Mouse (Mus musculus) small intestine, adult 2 months (tissue): ENCODE measurements around the gene Nr3c2.

ENCODE experiments used
- CTCF ChIP-seq: fragments of 200-500 bp; IDR thresholded peaks from 2 replicates; pipeline ENCODE4 v1.5.1; 2012; ENCODE audit warnings: low read depth, mild to moderate bottlenecking, control low read depth, inconsistent platforms, low read length, moderate library complexity, mixed read lengths; ENCODE audit not compliant: insufficient replicate concordance, insufficient read length; ENCODE audit errors: extremely low read depth
- POLR2A ChIP-seq: fragments of 200-500 bp; IDR thresholded peaks from 2 replicates; pipeline ENCODE4 v1.6.1; 2012; ENCODE audit warnings: low read depth, mild to moderate bottlenecking, control low read depth, inconsistent platforms, low read length, moderate library complexity

DNA sequence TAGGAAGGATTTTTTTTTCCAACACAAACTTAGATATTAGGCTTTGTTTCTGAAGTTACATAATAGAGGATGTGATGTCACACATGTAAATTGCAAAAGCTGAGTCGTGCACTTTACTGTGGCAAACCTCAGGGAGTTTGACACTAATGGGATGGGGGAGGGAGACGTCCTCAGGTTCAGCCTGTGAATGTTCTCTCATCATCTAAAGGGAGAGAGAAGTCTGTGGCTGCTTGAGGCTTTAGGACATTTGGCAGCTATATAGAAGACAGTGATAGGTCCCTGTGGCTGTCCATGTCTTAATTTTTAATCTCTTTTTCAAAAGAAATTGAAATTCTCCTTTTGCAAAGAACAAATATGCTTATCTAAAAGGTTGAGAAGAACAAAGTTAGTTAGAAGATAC, 2.2 kb upstream of the Nr3c2 start:
- TF ChIP-seq POLR2A (no peak), CTCF (no peak)
